Mouse (Mus musculus) erythroblast, embryonic 14.5 days (primary cell): ENCODE measurements at regions not wholly inside any gene's neighbourhood (a gene's known extent, or its start where the extent isn't known, plus 50 kb on each side); places are given as distances from the start of the nearest gene placed in this dataset.

Experiments
- GATA1 ChIP-seq: IDR thresholded peaks from 2 replicates; pipeline ENCODE4 v1.6.1; 2012; ENCODE audit warnings: low read length, inconsistent platforms, mixed read lengths
- TAL1 ChIP-seq: IDR thresholded peaks from 3 replicates; pipeline ENCODE4 v1.6.1; 2012; ENCODE audit warnings: low read length, inconsistent platforms, mixed read lengths

GRCm38 (mm10) chr12:80014598-80014983 lies 98.2 kb downstream of the Zfp36l1 start:
- TF ChIP-seq TAL1 (no peak), GATA1 (no peak)
